Mouse (Mus musculus) lung, embryonic 14.5 days (tissue): ENCODE data around the gene Nptxr. TPM values are rescaled to one million over a fixed set of nuclear protein-coding genes. Genes with fewer than 3 reads are reported as not detected.

Experiments
- ATAC-seq: fragments of 200-750 bp; cut with Nextera tagmentation; 2 replicates; pipeline ENCODE4 v1.8.0; 2017; ENCODE audit warnings: mild to moderate bottlenecking, moderate TSS enrichment, moderate library complexity; ENCODE audit not compliant: insufficient read depth
- DNase-seq: peaks from one replicate; pipeline ENCODE4 v3.0.0-alpha.2; 2015
- H3K27ac ChIP-seq: fragments of 300-500 bp; sonication (generic); 2 replicates; pipeline ENCODE4 v1.5.1; 2014; ENCODE audit warnings: low read depth, mild to moderate bottlenecking, moderate library complexity
- H3K27me3 ChIP-seq: fragments of 300-500 bp; sonication (generic); 2 replicates; pipeline ENCODE4 v1.6.1; 2014; ENCODE audit warnings: low read length, control low read depth; ENCODE audit not compliant: insufficient read depth
- H3K36me3 ChIP-seq: fragments of 300-500 bp; sonication (generic); 2 replicates; pipeline ENCODE4 v1.6.1; 2014; ENCODE audit warnings: control low read depth; ENCODE audit not compliant: insufficient read depth
- H3K4me1 ChIP-seq: fragments of 300-500 bp; sonication (generic); 2 replicates; pipeline ENCODE4 v1.6.1; 2014; ENCODE audit warnings: antibody characterized with exemption, control low read depth; ENCODE audit not compliant: insufficient read depth
- H3K4me2 ChIP-seq: fragments of 300-500 bp; sonication (generic); 2 replicates; pipeline ENCODE4 v1.6.1; 2014; ENCODE audit warnings: mild to moderate bottlenecking
- H3K4me3 ChIP-seq: fragments of 300-500 bp; sonication (generic); 2 replicates; pipeline ENCODE4 v1.5.1; 2014; ENCODE audit warnings: low read depth, low read length
- H3K9ac ChIP-seq: fragments of 300-500 bp; sonication (generic); 2 replicates; pipeline ENCODE4 v1.6.1; 2014
- H3K9me3 ChIP-seq: fragments of 300-500 bp; sonication (generic); 2 replicates; pipeline ENCODE4 v1.6.1; 2016; ENCODE audit warnings: low read depth, low read length, control low read depth
- CTCF ChIP-seq: IDR thresholded peaks from 2 replicates; pipeline ENCODE4 v1.5.1; 2016; ENCODE audit warnings: antibody characterized with exemption, low read depth
- WGBS: fragments of 180-500 bp; shearing (Covaris S2); extraction: QIAGEN DNeasy Blood & Tissue Kit; methylation state at CpG from one replicate; pipeline ENCODE4 v1.1.7; 2014; 5-methylcytosine and 5-hydroxymethylcytosine counted together
- polyA plus RNA-seq: library from polyadenylated mRNA; unstranded; fragments of >200 nt; fragmentation: Nextera tagmentation; extraction: Ambion mirVana; gene quantifications from 2 replicates; pipeline ENCODE4 v1.2.1, GENCODE M21; 2014

Nptxr gene
- polyA plus RNA-seq, 1 experiment from 2014 or later = 2.0 TPM

DNA sequence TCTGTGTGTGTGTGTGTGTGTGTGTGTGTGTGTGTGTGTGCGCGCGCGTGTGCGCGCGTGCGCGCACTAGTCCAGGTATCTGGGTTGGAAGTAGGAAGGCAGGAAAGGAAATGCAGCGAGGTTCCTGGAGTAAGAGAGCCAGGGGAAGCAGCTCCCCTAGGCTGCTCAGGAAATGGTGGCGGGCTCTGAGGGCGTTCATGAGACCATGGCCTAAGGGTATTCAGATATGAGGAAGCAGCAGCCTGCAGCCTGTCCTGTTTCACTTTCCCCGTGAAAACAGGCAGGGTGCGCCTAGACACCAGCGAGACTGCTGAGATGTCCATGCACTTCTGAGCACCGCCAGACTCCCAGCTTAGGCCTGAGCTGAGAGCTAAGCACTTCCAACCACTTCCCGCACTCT lies 52.8 kb downstream of the Nptxr start:
- TF ChIP-seq CTCF = no peak
- DNase-seq (no peak), ATAC-seq (no peak)
- H3K27ac ChIP-seq = no peak overlapping the region; the same call in 1 of the 2 replicates
- no peak overlapping the region for H3K9ac ChIP-seq
- H3K36me3 ChIP-seq = no peaks in the 10 kb centered on the region
- no peaks in the 10 kb centered on the region for H3K27me3 ChIP-seq
- H3K4me1 ChIP-seq = no peaks in the 10 kb centered on the region
- H3K4me3 ChIP-seq = no peak overlapping the region
- no peak overlapping the region for H3K4me2 ChIP-seq
- 80% methylated on average over 17 of the region's 17 CpGs for WGBS
- H3K9me3 ChIP-seq = no peaks in the 10 kb centered on the region

DNA sequence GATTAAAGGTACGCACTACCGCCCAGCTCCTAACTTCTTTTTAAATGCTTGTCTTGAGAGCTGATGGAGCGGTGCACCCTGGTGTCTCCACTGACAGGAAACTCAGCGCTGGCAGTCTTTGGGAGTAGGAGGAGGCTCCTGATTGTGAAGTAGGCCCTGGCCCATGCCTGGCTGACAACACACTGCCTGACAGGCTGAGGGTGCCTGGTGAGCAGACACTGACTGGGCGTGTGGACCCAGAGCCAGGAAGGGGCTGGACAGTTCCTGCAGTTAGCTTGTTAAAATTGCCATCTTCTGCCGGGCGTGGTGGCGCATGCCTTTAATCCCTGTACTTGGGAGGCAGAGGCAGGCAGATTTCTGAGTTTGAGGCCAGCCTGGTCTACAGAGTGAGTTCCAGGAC lies 54.3 kb downstream of the Nptxr start:
- no peak overlapping the region for H3K4me2 ChIP-seq
- ATAC-seq (no peak), DNase-seq (no peak)
- H3K27ac ChIP-seq = no peak overlapping the region
- H3K9ac ChIP-seq = no peak overlapping the region
- no peaks in the 10 kb centered on the region for H3K4me1 ChIP-seq
- H3K36me3 ChIP-seq = no peaks in the 10 kb centered on the region
- no peak overlapping the region for H3K4me3 ChIP-seq
- no peak for TF ChIP-seq CTCF
- H3K9me3 ChIP-seq = no peaks in the 10 kb centered on the region
- no peaks in the 10 kb centered on the region for H3K27me3 ChIP-seq
- WGBS = 83% methylated on average over 8 of the region's 8 CpGs

- H3K36me3 ChIP-seq = no peaks in the 10 kb centered on the region
- no peak overlapping the region for H3K9ac ChIP-seq
- no peak for TF ChIP-seq CTCF
- H3K4me2 ChIP-seq = no peak overlapping the region
- WGBS = 85% methylated on average over 7 of the region's 7 CpGs
- no peak for DNase-seq
- no peaks in the 10 kb centered on the region for H3K9me3 ChIP-seq
- H3K4me1 ChIP-seq = no peaks in the 10 kb centered on the region
- no peaks in the 10 kb centered on the region for H3K27me3 ChIP-seq
- no peak overlapping the region for H3K4me3 ChIP-seq
- no peak for ATAC-seq
- H3K27ac ChIP-seq = no peak overlapping the region
Observed at GRCm38 (mm10) chr15:79749162-79749561, 55.4 kb downstream of the Nptxr start.

DNA sequence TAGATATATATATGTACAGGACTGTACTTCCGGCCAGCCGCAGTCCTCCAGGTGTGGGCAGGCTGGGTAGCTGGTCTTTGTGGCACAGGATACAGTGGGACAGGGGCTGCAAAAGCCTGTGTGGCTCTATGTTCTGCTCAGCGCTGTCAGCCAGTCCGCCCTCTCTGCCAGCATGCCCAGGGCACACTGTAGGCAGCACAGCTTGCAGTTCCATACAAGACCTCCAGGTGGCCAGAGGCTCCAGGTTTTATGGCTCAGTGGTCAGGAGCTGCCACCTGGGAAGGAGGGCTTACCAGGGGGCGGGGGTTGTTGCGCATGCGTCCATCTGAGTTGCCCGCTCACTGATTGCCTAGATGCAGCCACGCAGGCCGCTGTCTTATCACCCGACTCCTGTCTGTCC lies 56.6 kb downstream of the Nptxr start:
- no peak overlapping the region for H3K4me3 ChIP-seq
- H3K27ac ChIP-seq = no peak overlapping the region
- WGBS = 56% methylated on average over 11 of the region's 11 CpGs
- no peaks in the 10 kb centered on the region for H3K36me3 ChIP-seq
- no peaks in the 10 kb centered on the region for H3K27me3 ChIP-seq
- no peak overlapping the region for H3K9ac ChIP-seq
- no peak overlapping the region for H3K4me2 ChIP-seq
- no peaks in the 10 kb centered on the region for H3K9me3 ChIP-seq
- peak; percentile 48 for DNase-seq
- ATAC-seq = no peak
- TF ChIP-seq CTCF = peak; percentile 69
- H3K4me1 ChIP-seq = 0 out of 2 replicates have a peak, but pooled peaks cover 3% of the 10 kb centered on the region

DNA sequence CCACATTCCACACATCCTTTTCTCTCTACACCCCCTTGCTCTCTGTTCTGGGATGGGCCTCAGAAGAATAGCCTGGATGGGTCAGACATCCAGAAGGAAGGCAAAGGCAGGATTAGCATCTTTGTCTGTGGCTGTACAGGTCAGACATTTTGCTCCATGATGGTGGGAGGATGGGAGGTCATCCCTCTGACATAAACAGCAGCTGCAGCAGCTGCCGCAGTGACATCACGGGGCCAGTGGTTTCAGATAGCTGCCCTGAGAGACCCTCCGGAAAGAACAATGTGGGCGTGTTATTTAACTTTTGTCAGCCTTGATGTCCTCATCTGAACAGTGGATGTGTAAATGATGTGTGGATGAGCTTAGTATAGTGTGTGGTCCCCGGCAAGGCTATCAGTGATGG lies 58.7 kb downstream of the Nptxr start:
- no peak overlapping the region for H3K27ac ChIP-seq
- no peak overlapping the region for H3K4me3 ChIP-seq
- DNase-seq (no peak), ATAC-seq (no peak)
- no peak overlapping the region; the same call in 1 of the 2 replicates for H3K9ac ChIP-seq
- H3K4me1 ChIP-seq = peaks cover 10% of the 10 kb centered on the region
- H3K9me3 ChIP-seq = no peaks in the 10 kb centered on the region
- no peak overlapping the region for H3K4me2 ChIP-seq
- 74% methylated on average over 5 of the region's 5 CpGs for WGBS
- no peaks in the 10 kb centered on the region for H3K36me3 ChIP-seq
- TF ChIP-seq CTCF = no peak
- no peaks in the 10 kb centered on the region for H3K27me3 ChIP-seq

- no peak for TF ChIP-seq CTCF
- Histone ChIP-seq H3K27me3 (no peaks in the 10 kb centered on the region), H3K4me1 (peaks cover 11% of the 10 kb centered on the region), H3K9me3 (no peaks in the 10 kb centered on the region), H3K27ac (no peak overlapping the region), H3K4me3 (no peak overlapping the region), H3K4me2 (no peak overlapping the region), H3K36me3 (no peaks in the 10 kb centered on the region), H3K9ac (no peak overlapping the region)
- ATAC-seq (no peak), DNase-seq (no peak)
- WGBS = 70% methylated on average over 10 of the region's 10 CpGs
Observed at GRCm38 (mm10) chr15:79745312-79745711, 59.3 kb downstream of the Nptxr start.

- Histone ChIP-seq H3K4me3 (no peak overlapping the region), H3K9me3 (no peaks in the 10 kb centered on the region), H3K9ac (no peak overlapping the region), H3K4me2 (no peak overlapping the region), H3K36me3 (no peaks in the 10 kb centered on the region; the same call in 1 of the 2 replicates), H3K4me1 (peaks cover 11% of the 10 kb centered on the region), H3K27ac (no peak overlapping the region), H3K27me3 (no peaks in the 10 kb centered on the region)
- WGBS = 69% methylated on average over 8 of the region's 8 CpGs
- DNase-seq = no peak
- ATAC-seq = no peak
- TF ChIP-seq CTCF = no peak
Observed at GRCm38 (mm10) chr15:79744742-79745141, 59.8 kb downstream of the Nptxr start.

DNA sequence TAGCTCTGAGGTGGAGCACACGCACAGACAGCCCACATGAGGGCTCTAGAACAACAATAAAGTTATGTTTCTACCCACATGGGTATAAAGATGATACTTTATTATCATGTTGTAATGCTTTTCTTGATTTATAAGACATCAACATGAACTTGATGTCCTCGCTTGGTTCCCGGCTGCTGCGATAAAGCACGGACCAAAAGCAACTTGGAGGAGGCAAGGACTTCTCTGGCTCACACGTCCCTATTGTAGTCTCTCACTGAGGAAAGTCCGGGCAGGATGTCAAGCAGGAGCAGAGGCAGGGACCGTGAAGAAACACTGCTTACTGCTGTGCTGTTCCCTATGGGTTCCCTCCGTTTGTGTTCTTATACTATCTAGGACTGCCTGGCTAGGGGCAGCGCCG lies 60.6 kb downstream of the Nptxr start:
- Histone ChIP-seq H3K27me3 (no peaks in the 10 kb centered on the region), H3K4me2 (no peak overlapping the region), H3K9ac (no peak overlapping the region), H3K27ac (no peak overlapping the region), H3K4me1 (peaks cover 11% of the 10 kb centered on the region), H3K9me3 (no peaks in the 10 kb centered on the region), H3K4me3 (no peak overlapping the region), H3K36me3 (peaks cover 7% of the 10 kb centered on the region)
- ATAC-seq (no peak), DNase-seq (no peak)
- no peak for TF ChIP-seq CTCF
- WGBS = 94% methylated on average over 11 of the region's 11 CpGs
